Mouse (Mus musculus) forebrain, embryonic 12.5 days (tissue): ENCODE measurements around the gene Atp2b2. TPM values are rescaled to one million over a fixed set of nuclear protein-coding genes. Genes with fewer than 3 reads are reported as not detected.
"Not testable (repeated sequence)": the region's sequence is repeated elsewhere in the genome, so short reads cannot be mapped to it uniquely, and the experiment has no call there.

Experiments used
- ATAC-seq: fragments of 200-750 bp; cut with Nextera tagmentation; 2 replicates; pipeline ENCODE4 v1.8.0; 2017; ENCODE audit warnings: moderate TSS enrichment; ENCODE audit not compliant: low FRiP score
- H3K27ac ChIP-seq: fragments of 300-500 bp; sonication (generic); 2 replicates; pipeline ENCODE4 v1.5.1; 2016; ENCODE audit warnings: mild to moderate bottlenecking
- H3K27me3 ChIP-seq: fragments of 300-500 bp; sonication (generic); 2 replicates; pipeline ENCODE4 v1.6.1; 2016; ENCODE audit warnings: mild to moderate bottlenecking
- H3K36me3 ChIP-seq: fragments of 300-500 bp; sonication (generic); replicated peaks from 2 replicates; pipeline ENCODE4 v1.6.1; 2016; ENCODE audit warnings: mild to moderate bottlenecking
- H3K4me1 ChIP-seq: fragments of 300-500 bp; sonication (generic); 2 replicates; pipeline ENCODE4 v1.6.1; 2016
- H3K4me2 ChIP-seq: fragments of 300-500 bp; sonication (generic); 2 replicates; pipeline ENCODE4 v1.6.1; 2016; ENCODE audit warnings: mild to moderate bottlenecking, moderate library complexity
- H3K4me3 ChIP-seq: fragments of 300-500 bp; sonication (generic); replicated peaks from 2 replicates; pipeline ENCODE4 v1.5.1; 2016; ENCODE audit warnings: mild to moderate bottlenecking
- H3K9ac ChIP-seq: fragments of 300-500 bp; sonication (generic); 2 replicates; pipeline ENCODE4 v1.6.1; 2016; ENCODE audit warnings: mild to moderate bottlenecking
- H3K9me3 ChIP-seq: fragments of 300-500 bp; sonication (generic); 2 replicates; pipeline ENCODE4 v1.6.1; 2016
- WGBS: fragments of 180-500 bp; shearing (Covaris S2); methylation state at CpG from one replicate; pipeline ENCODE4 v1.1.7; 2016; 5-methylcytosine and 5-hydroxymethylcytosine counted together
- microRNA-seq: library from miRNA; unstranded; fragments of <30 nt; microRNA quantifications from one replicate; pipeline ENCODE4, GENCODE M21; 2017
- polyA plus RNA-seq: library from polyadenylated mRNA; unstranded; fragments of >200 nt; fragmentation: Nextera tagmentation; extraction: Ambion mirVana; gene quantifications from 2 replicates; pipeline ENCODE4 v1.2.1, GENCODE M21; 2016

Gene Atp2b2
- polyA plus RNA-seq, 1 experiment from 2014 or later: 8.0 TPM

DNA sequence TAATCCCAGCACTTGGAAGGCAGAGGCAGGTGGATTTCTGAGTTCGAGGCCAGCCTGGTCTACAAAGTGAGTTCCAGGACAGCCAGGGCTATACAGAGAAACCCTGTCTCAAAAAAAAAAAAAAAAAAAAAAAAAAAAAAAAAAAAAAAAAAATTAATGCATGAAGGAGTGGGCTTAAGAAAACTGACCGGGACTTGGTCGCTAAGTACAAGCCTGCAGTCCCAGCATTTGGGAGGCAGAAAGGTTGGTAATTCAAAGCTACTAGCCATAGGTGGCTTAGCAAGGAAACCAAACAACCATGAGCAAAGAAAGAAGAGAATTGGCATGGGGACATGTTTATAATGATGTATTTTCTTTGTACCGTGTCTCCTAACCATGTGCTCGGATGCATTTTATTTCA lies 329.0 kb downstream of the Atp2b2 start:
- H3K27ac ChIP-seq, H3K9me3 ChIP-seq, ATAC-seq, H3K4me2 ChIP-seq, H3K4me3 ChIP-seq, H3K9ac ChIP-seq, H3K4me1 ChIP-seq, H3K27me3 ChIP-seq: not testable (repeated sequence)
- WGBS: 93% methylated on average over 5 of the region's 5 CpGs
- H3K36me3 ChIP-seq: peaks cover 92% of the 10 kb centered on the region

DNA sequence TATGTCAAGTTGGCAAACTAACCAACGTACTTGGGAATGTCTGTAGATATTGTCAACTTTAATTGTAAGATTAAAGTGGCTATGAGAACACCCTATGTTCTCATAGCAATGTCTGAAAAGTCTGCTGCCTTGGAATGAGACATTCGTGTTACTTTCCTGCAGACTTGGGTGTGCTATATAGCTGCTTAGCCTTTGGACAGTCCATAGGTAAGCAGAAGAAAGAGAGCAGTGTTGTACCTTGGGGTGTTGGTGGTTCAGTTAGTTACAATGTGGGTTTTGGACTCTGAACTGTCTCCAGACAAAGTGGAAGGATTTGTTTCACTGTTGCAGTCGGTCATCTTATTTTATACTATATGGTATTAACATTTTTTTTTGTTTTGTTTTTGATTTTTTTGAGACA lies 329.7 kb downstream of the Atp2b2 start:
- H3K4me2 ChIP-seq: no peak overlapping the region
- H3K4me3 ChIP-seq: no peak overlapping the region
- WGBS: 92% methylated on average over 3 of the region's 3 CpGs
- H3K9me3 ChIP-seq: no peaks in the 10 kb centered on the region
- H3K27me3 ChIP-seq: no peaks in the 10 kb centered on the region
- no peak overlapping the region for H3K27ac ChIP-seq
- no peak for ATAC-seq
- H3K9ac ChIP-seq: no peak overlapping the region
- H3K4me1 ChIP-seq: no peaks in the 10 kb centered on the region
- peaks cover 96% of the 10 kb centered on the region for H3K36me3 ChIP-seq

DNA sequence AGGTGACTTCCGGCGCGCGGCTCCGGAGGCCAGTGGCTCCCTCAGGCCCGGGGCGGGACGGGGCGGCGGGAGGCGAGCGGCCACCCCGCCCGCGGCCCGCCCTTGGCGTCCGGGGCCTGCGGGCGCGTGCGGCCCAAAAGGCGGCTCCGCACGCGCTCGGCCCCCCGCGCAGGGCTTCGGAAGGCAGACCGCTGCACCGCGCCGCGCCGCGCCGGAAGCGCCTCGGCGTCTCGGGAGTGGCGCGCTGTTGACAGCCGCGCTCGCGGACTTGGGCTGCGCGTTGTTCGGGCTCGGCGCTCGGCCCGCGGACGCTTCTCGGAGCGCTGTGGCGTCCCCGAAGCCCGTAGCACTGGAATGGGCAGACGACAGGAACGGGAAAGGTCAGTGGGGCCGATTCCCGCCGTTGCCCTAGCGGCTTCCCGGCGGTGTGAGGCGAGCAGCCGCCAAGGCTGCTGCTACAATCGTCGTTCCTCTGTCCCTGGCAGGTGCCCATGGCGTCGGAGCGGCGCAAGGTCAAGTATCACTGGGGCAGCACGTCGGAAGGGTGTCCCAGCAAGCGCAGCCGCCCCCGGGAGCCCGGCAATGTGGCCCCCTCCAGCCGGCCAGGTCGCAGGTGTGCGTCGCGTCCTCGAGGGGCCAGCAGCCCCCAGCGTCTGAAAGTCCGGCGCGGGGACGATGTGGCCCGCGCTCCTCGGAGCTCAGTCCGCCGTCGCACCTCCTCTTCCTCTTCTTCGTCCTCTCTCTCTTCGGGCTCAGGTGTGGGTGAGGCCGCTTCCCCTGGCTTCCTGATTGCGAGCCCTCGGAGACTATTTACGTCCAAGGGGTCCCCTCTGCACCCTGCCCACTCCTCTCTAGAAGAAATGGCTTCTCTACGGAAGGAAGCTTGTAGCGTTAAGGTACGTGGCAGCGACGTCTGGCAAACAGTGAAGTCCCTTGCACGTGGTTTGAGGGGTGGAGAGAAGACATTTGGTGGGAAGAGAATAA lies 344.9 kb downstream of the Atp2b2 start:
- peak; percentile 79 for ATAC-seq
- Histone ChIP-seq H3K27me3 (no peaks in the 10 kb centered on the region), H3K9ac (peak overlapping the region; percentile 73), H3K27ac (peak overlapping the region; percentile 88), H3K36me3 (peaks cover 23% of the 10 kb centered on the region), H3K4me2 (peak overlapping the region; percentile 86), H3K4me1 (peaks cover 28% of the 10 kb centered on the region), H3K9me3 (no peaks in the 10 kb centered on the region), H3K4me3 (peak overlapping the region; percentile 85)
- WGBS: under 1% methylated on average over 74 of the region's 113 CpGs

DNA sequence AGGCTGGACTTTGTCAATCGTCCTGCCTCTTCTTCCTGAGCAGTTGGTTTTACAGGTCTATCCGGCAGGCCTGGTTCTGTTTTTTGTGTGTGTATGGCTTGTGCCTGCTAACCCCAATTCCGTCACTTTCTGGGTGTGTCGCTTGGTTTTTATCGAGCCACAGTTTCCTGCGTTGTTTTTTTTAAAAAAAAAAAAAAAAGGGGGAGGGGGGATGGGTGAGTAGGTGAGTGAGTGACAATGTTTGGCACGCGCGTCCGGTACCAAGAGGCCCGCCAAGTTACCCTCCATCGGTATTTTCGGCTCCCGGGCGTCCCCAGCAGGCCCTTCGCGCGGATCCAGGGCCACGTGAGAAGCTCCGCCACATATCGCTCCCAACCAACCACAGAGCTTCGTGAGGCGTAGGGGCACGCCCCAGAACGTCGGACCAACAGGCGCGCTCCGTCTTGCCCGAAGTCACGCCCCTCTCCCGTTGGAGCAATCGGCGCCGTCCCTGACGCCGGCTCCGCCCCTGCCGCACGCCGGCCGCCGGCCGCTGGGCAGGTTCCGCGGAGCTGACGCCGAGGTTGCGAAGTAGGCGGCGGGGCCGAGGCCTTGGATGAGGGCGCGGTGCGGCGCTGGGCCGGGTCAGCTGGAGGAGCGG lies 345.7 kb downstream of the Atp2b2 start, which contains the start of gene Tatdn2:
Gene Tatdn2 (plus strand): TSS at position 469 of the 640 bp plus-strand sequence.
- ATAC-seq: peak; percentile 99
- Histone ChIP-seq H3K9me3 (no peaks in the 10 kb centered on the region), H3K4me1 (peaks cover 28% of the 10 kb centered on the region), H3K27ac (peak within 1 kb of the TSS; percentile 88), H3K9ac (peak within 1 kb of the TSS; percentile 73), H3K4me2 (peak within 1 kb of the TSS; percentile 86), H3K27me3 (no peaks in the 10 kb centered on the region), H3K36me3 (peaks cover 15% of the 10 kb centered on the region), H3K4me3 (peak within 1 kb of the TSS; percentile 85)
- WGBS: under 1% methylated on average over 58 of the region's 58 CpGs

DNA sequence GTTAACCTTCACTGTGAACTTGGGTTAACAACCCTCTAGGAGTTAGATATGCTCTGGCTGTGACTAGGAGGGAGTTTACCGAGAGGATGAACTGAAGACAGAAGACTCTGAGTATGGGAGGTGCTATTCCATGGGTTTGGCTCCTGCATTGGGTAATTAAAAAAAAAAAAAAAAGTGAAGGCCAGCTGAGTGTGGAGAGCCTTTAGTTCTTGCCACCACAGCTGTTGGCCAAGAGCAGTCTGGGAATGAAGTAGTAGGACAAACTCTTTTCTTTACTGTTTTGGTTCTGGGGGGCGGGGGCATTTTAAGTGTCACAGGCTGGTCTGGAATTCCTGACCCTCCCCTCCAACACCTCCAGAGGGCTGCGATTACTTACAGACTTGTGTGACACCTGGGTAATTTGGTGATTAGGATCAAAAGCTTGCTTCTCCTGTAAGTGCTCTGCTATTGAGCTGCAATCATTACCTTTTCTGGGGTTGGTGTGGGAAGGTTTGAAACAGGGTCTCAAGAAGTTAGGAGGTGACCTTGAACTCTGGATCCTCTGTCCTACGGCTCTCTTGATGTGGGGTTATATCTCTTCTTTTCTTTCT lies 346.6 kb downstream of the Atp2b2 start:
- Histone ChIP-seq H3K9ac (peak overlapping the region; percentile 29; the same call in 1 of the 2 replicates), H3K36me3 (peaks cover 7% of the 10 kb centered on the region), H3K4me1 (peaks cover 30% of the 10 kb centered on the region), H3K4me2 (peak overlapping the region; percentile 86), H3K4me3 (peak overlapping the region; percentile 85; the same call in 1 of the 2 replicates), H3K27ac (no peak overlapping the region), H3K27me3 (no peaks in the 10 kb centered on the region), H3K9me3 (no peaks in the 10 kb centered on the region)
- no peak for ATAC-seq
- WGBS: 89% methylated on average over 4 of the region's 4 CpGs

DNA sequence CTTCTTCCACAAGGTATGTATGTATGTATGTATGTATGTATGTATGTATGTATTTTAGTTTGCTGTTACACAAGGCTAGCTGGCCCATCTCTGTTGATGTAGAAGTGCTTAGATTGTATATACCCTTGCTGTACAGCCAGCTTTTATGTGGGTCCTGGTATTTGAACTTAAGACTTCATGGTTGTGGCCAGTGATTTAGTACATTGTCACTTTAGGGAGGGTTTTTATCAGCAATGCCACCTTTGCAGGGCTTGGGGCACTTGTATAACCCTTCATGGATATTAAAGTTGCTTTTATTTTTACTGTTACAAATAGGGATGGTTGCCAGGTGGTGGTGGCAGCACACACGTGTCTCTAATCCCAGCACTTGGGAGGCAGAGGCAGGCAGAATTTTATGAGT lies 347.2 kb downstream of the Atp2b2 start:
- no peak overlapping the region for H3K4me3 ChIP-seq
- ATAC-seq: no peak
- no peaks in the 10 kb centered on the region for H3K27me3 ChIP-seq
- no peak overlapping the region for H3K9ac ChIP-seq
- no peak overlapping the region for H3K27ac ChIP-seq
- H3K4me2 ChIP-seq: no peak overlapping the region
- peaks cover 36% of the 10 kb centered on the region for H3K4me1 ChIP-seq
- no peaks in the 10 kb centered on the region for H3K9me3 ChIP-seq
- WGBS: 83% methylated on average over 1 of the region's 1 CpGs
- H3K36me3 ChIP-seq: peaks cover 4% of the 10 kb centered on the region

Small RNA genes lying within 50 kb of the gene (microRNA-seq; reads per million reads assigned to microRNA genes)
- gene Mir7042: not detected

Other genes starting within 250 kb of the Atp2b2 start
- 1.2 and 1.9 TPM in 2 replicates for gene Slc6a11, start 88.6 kb upstream of the Atp2b2 start, polyA plus RNA-seq
- 49.9 and 57.8 TPM in 2 replicates for gene Slc6a1, start 240.0 kb upstream of the Atp2b2 start, polyA plus RNA-seq